Mouse (Mus musculus) CH12.LX (cell line): Measurements from ENCODE around the gene Theg. TPM values are rescaled to one million over a fixed set of nuclear protein-coding genes. Genes with fewer than 3 reads are reported as not detected.

Experiments
- DNase-seq: peaks from one replicate; pipeline ENCODE4 v3.0.0-alpha.2; 2013; ENCODE audit errors: extremely low read depth
- H3K27ac ChIP-seq: 2 replicates; pipeline ENCODE4 v1.5.1; 2012; ENCODE audit warnings: low read depth, mild to moderate bottlenecking, control low read depth, moderate library complexity; ENCODE audit not compliant: insufficient read depth
- H3K27me3 ChIP-seq: replicated peaks from 2 replicates; pipeline ENCODE3; 2012; ENCODE audit warnings: inconsistent platforms
- H3K36me3 ChIP-seq, 2 experiments: replicated peaks in 1 of 2; 2 replicates each; pipeline versions ENCODE3 to v1.6.1; 2012; ENCODE audit warnings: inconsistent platforms in 1 of 2, low read length in 1 of 2, mild to moderate bottlenecking in 1 of 2, mixed read lengths in 1 of 2, moderate library complexity in 1 of 2; ENCODE audit not compliant: control insufficient read depth in 1 of 2, insufficient read depth in 1 of 2
- H3K4me1 ChIP-seq, 2 experiments: 2 replicates each; pipeline ENCODE4 v1.6.1; 2012; ENCODE audit warnings: inconsistent platforms in 1 of 2, moderate library complexity in 1 of 2; ENCODE audit not compliant: insufficient read depth in 2 of 2, control insufficient read depth in 1 of 2
- H3K4me2 ChIP-seq: 2 replicates; pipeline ENCODE4 v1.6.1; 2012; ENCODE audit warnings: low read depth, mild to moderate bottlenecking, control low read depth; ENCODE audit not compliant: poor library complexity, insufficient read depth, severe bottlenecking
- H3K4me3 ChIP-seq, 3 experiments: fragments of 150-350 bp in 1 of 3; sonication (generic) in 1 of 3; replicated peaks in 1 of 3; 2 replicates each; pipeline versions ENCODE3 to v1.5.1; 2011 to 2012; ENCODE audit warnings: low read depth in 2 of 3, low read length in 2 of 3, mild to moderate bottlenecking in 2 of 3, moderate library complexity in 2 of 3, control low read depth in 1 of 3, improper control_type of control experiment in 1 of 3, inconsistent platforms in 1 of 3, mixed read lengths in 1 of 3; ENCODE audit not compliant: poor library complexity in 1 of 3
- H3K79me2 ChIP-seq: replicated peaks from 2 replicates; pipeline ENCODE4 v1.6.1; 2012; ENCODE audit warnings: mild to moderate bottlenecking, moderate library complexity; ENCODE audit not compliant: control insufficient read depth, poor library complexity, insufficient read depth, severe bottlenecking; ENCODE audit errors: extremely low read depth
- H3K9ac ChIP-seq: 2 replicates; pipeline ENCODE4 v1.6.1; 2012; ENCODE audit warnings: low read depth, mild to moderate bottlenecking, control low read depth, moderate library complexity; ENCODE audit not compliant: insufficient read depth
- H3K9me3 ChIP-seq: replicated peaks from 2 replicates; pipeline ENCODE3; 2012; ENCODE audit warnings: low read length, inconsistent platforms, mixed read lengths
- BHLHE40 ChIP-seq: IDR thresholded peaks from 2 replicates; pipeline ENCODE4 v1.6.1; 2011; ENCODE audit warnings: mild to moderate bottlenecking, low read depth, low read length, improper control_type of control experiment
- CHD1 ChIP-seq: IDR thresholded peaks from 2 replicates; pipeline ENCODE4 v1.6.1; 2012; ENCODE audit warnings: low read depth, low read length, improper control_type of control experiment, inconsistent platforms
- CTCF ChIP-seq, 2 experiments: IDR thresholded peaks in 1 of 2; conservative IDR thresholded peaks in 1 of 2; 2 replicates each; pipeline ENCODE4 v1.5.1; 2011 to 2012; ENCODE audit warnings: low read depth in 2 of 2, low read length in 2 of 2, improper control_type of control experiment in 1 of 2, inconsistent platforms in 1 of 2, mild to moderate bottlenecking in 1 of 2, moderate library complexity in 1 of 2
- E2F4 ChIP-seq: IDR thresholded peaks from 2 replicates; pipeline ENCODE4 v1.6.1; 2011; ENCODE audit warnings: low read depth, low read length, improper control_type of control experiment; ENCODE audit not compliant: insufficient replicate concordance
- ELF1 ChIP-seq: IDR thresholded peaks from 2 replicates; pipeline ENCODE4 v1.6.1; 2014; ENCODE audit warnings: low read depth, mild to moderate bottlenecking, inconsistent platforms, low read length, improper control_type of control experiment
- EP300 ChIP-seq: IDR thresholded peaks from 2 replicates; pipeline ENCODE4 v1.6.1; 2011; ENCODE audit warnings: low read length, improper control_type of control experiment
- ETS1 ChIP-seq: conservative IDR thresholded peaks from 2 replicates; pipeline ENCODE4 v1.6.1; 2012; ENCODE audit warnings: low read depth, mild to moderate bottlenecking, inconsistent platforms, low read length, improper control_type of control experiment, moderate library complexity
- GABPA ChIP-seq: IDR thresholded peaks from 2 replicates; pipeline ENCODE4 v1.6.1; 2012; ENCODE audit warnings: low read depth, low read length, improper control_type of control experiment, inconsistent platforms; ENCODE audit not compliant: insufficient replicate concordance
- IRF4 ChIP-seq: IDR thresholded peaks from 2 replicates; pipeline ENCODE4 v1.6.1; 2014; ENCODE audit warnings: low read depth, mild to moderate bottlenecking, inconsistent platforms, low read length, improper control_type of control experiment
- MAFK ChIP-seq: IDR thresholded peaks from 2 replicates; pipeline ENCODE4 v1.6.1; 2011; ENCODE audit warnings: low read length, improper control_type of control experiment; ENCODE audit not compliant: insufficient replicate concordance
- MAX ChIP-seq: IDR thresholded peaks from 2 replicates; pipeline ENCODE4 v1.6.1; 2011; ENCODE audit warnings: low read length, improper control_type of control experiment
- MEF2A ChIP-seq: IDR thresholded peaks from 2 replicates; pipeline ENCODE4 v1.6.1; 2014; ENCODE audit warnings: low read depth, mild to moderate bottlenecking, inconsistent platforms, low read length, improper control_type of control experiment, borderline replicate concordance
- MXI1 ChIP-seq: IDR thresholded peaks from 2 replicates; pipeline ENCODE4 v1.6.1; 2011; ENCODE audit warnings: mild to moderate bottlenecking, low read depth, low read length, improper control_type of control experiment
- MYC ChIP-seq: IDR thresholded peaks from 2 replicates; pipeline ENCODE4 v1.6.1; 2011; ENCODE audit warnings: low read depth, mild to moderate bottlenecking, improper control_type of control experiment, low read length
- POLR2AphosphoS2 ChIP-seq: IDR thresholded peaks from 2 replicates; pipeline ENCODE4 v1.6.1; 2011; ENCODE audit warnings: low read depth, low read length, improper control_type of control experiment
- RAD21 ChIP-seq: IDR thresholded peaks from 2 replicates; pipeline ENCODE4 v1.6.1; 2011; ENCODE audit warnings: low read depth, mild to moderate bottlenecking, low read length, improper control_type of control experiment, moderate library complexity
- RCOR1 ChIP-seq: conservative IDR thresholded peaks from 2 replicates; pipeline ENCODE4 v1.6.1; 2012; ENCODE audit warnings: low read depth, mild to moderate bottlenecking, inconsistent platforms, low read length, improper control_type of control experiment
- SIN3A ChIP-seq: IDR thresholded peaks from 2 replicates; pipeline ENCODE4 v1.6.1; 2012; ENCODE audit warnings: low read length, improper control_type of control experiment, inconsistent platforms
- TBP ChIP-seq: conservative IDR thresholded peaks from 2 replicates; pipeline ENCODE4 v1.6.1; 2011; ENCODE audit warnings: low read depth, low read length, improper control_type of control experiment
- USF1 ChIP-seq: IDR thresholded peaks from 2 replicates; pipeline ENCODE4 v1.6.1; 2014; ENCODE audit warnings: low read depth, mild to moderate bottlenecking, inconsistent platforms, low read length, improper control_type of control experiment
- USF2 ChIP-seq: conservative IDR thresholded peaks from 2 replicates; pipeline ENCODE4 v1.6.1; 2011; ENCODE audit warnings: low read depth, low read length, improper control_type of control experiment
- ZMIZ1 ChIP-seq: IDR thresholded peaks from 2 replicates; pipeline ENCODE4 v1.6.1; 2012; ENCODE audit warnings: low read depth, mild to moderate bottlenecking, inconsistent platforms, low read length, improper control_type of control experiment
- dilution Hi-C: fragments of 300-500 bp; cut with MboI; formaldehyde crosslinking; loops from 2 replicates; pipeline ENCODE4 v1.14.3; 2020; ENCODE audit warnings: low sequenced_read_pairs; ENCODE audit not compliant: extremely low pct_unique_long_range_greater_than_20kb, extremely low pct_ligation_motif_present
- in situ Hi-C: fragments of 300-500 bp; cut with MboI; formaldehyde crosslinking; loops from 3 replicates; pipeline ENCODE4 v1.14.3; 2019; ENCODE audit warnings: low sequenced_read_pairs, low pct_ligation_motif_present, low pct_unique_long_range_greater_than_20kb, mixed read lengths
- polyA plus RNA-seq: library from polyadenylated mRNA; unstranded; fragments of >175 nt; gene quantifications from 2 replicates; pipeline ENCODE4 v1.2.1, GENCODE M21; 2012; ENCODE audit warnings: low read depth; ENCODE audit not compliant: insufficient read length
- total RNA-seq, 2 experiments: library from RNA; depleted of rRNA; stranded (reverse); fragments of 300-350 nt in 1 of 2; fragments of >200 nt in 1 of 2; gene quantifications; 2 replicates each; pipeline ENCODE4 v1.2.3; 2012 to 2014

Gene Theg
- total and polyA plus RNA-seq, 3 experiments = not detected

- H3K36me3 ChIP-seq = peaks cover 76 to 94% of the 10 kb centered on the region in 2 experiments
- dilution Hi-C loops = no loop called here
Measured at GRCm38 (mm10) chr10:79547148-79547675, 39.9 kb downstream of the Theg start.

GRCm38 (mm10) chr10:79546483-79546882 lies 40.6 kb downstream of the Theg start:
- dilution Hi-C loops (no loop called here), in situ Hi-C loops (no loop called here)
- no peaks in the 10 kb centered on the region for H3K4me1 ChIP-seq
- H3K27me3 ChIP-seq = no peaks in the 10 kb centered on the region
- no peak overlapping the region for H3K4me3 ChIP-seq
- no peak for DNase-seq
- no peaks in the 10 kb centered on the region for H3K79me2 ChIP-seq
- H3K9me3 ChIP-seq = no peaks in the 10 kb centered on the region
- H3K27ac ChIP-seq = no peak overlapping the region
- TF ChIP-seq ZMIZ1 (no peak), USF1 (no peak), RCOR1 (no peak), USF2 (no peak), ELF1 (no peak), MEF2A (no peak), MXI1 (no peak)
- H3K36me3 ChIP-seq = peaks cover 83 to 100% of the 10 kb centered on the region in 2 experiments
- no peak overlapping the region for H3K9ac ChIP-seq
- H3K4me2 ChIP-seq = no peak overlapping the region

More at GRCm38 (mm10) chr10:79547148-79547675, 39.9 kb downstream of the Theg start:
- Histone ChIP-seq H3K27me3 (no peaks in the 10 kb centered on the region), H3K9ac (no peak overlapping the region), H3K9me3 (no peaks in the 10 kb centered on the region), H3K4me2 (no peak overlapping the region), H3K79me2 (no peaks in the 10 kb centered on the region), H3K4me3 (no peak overlapping the region), H3K27ac (no peak overlapping the region), H3K4me1 (peaks cover 0 to 1% of the 10 kb centered on the region in 2 experiments; a peak in 2 of 4 replicates)
- TF ChIP-seq ETS1 = no peak
- no peak for TF ChIP-seq USF1
- no peak for TF ChIP-seq EP300
- no peak for TF ChIP-seq CTCF (conservative IDR thresholded peaks at IDR 0.05 in 1 of 2, IDR thresholded peaks at IDR 0.05 in 1 of 2; ENCODE audit: low read depth in 2 of 2, low read length in 2 of 2)
- no peak for TF ChIP-seq E2F4
- no peak for TF ChIP-seq MAFK
- no peak for TF ChIP-seq MYC
- TF ChIP-seq IRF4 = no peak
- TF ChIP-seq RAD21 = no peak
- no peak for TF ChIP-seq RCOR1
- TF ChIP-seq ELF1 = no peak
- no peak for TF ChIP-seq TBP
- TF ChIP-seq POLR2AphosphoS2 = no peak
- no peak for TF ChIP-seq GABPA
- TF ChIP-seq SIN3A = no peak
- TF ChIP-seq CHD1 = no peak
- no peak for TF ChIP-seq MAX
- no peak for TF ChIP-seq BHLHE40
- in situ Hi-C loops = no loop called here
- DNase-seq = no peak
